Mouse (Mus musculus): ENCODE measurements around the gene Cygb. TPM values are rescaled to one million over a fixed set of nuclear protein-coding genes. Genes with fewer than 3 reads are reported as not detected.

Gene Cygb
- total RNA-seq, 2 experiments from 2014 or later = not detected

DNA sequence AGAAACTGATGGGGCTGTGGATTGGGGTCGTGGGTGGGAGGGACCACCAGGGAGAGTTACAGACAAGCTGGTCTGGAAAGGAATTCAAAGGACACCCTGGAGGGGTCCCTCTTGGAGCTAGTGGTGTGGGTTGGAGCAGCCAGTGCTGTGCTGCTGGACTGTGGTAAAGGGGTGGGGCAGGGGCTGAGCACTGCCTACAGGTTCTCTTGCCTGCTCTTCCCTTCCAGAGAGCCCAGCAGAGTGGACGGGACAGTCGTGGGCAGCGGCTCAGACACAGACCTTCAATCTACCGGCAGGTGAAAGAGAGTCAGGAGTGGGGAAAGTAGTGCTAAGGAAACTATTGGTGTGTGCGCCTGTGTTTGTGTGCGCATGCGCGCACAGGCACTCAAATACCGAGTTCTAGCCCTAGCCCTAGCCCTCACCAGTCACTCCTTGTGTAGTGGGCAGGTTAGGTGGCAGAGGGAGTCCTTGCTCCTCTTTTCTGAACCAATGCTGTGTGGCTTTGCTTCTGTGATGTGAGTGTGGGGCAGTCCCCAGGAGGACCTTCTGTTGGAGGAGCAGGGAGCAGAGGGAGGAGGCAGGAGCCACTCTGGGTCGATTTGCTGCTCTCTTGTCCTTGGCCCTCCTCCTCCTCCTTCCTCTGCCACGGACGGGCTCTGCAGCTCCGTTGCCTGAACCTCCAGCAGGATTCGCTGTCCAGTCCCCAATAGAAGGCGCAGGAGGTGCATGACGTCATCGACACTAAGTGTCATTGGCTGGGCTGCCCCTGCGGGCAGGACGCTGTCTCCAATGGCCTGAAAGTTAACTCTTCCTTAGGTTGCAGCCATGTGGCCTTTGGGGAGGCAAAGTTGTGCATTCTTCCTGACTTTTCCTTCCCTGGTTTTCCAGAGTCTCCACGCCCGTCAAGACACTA, 3.5 kb upstream of the Cygb start:
- peak; percentile 91 for ATAC-seq (replicated peaks; ENCODE audit: poor library complexity)

DNA sequence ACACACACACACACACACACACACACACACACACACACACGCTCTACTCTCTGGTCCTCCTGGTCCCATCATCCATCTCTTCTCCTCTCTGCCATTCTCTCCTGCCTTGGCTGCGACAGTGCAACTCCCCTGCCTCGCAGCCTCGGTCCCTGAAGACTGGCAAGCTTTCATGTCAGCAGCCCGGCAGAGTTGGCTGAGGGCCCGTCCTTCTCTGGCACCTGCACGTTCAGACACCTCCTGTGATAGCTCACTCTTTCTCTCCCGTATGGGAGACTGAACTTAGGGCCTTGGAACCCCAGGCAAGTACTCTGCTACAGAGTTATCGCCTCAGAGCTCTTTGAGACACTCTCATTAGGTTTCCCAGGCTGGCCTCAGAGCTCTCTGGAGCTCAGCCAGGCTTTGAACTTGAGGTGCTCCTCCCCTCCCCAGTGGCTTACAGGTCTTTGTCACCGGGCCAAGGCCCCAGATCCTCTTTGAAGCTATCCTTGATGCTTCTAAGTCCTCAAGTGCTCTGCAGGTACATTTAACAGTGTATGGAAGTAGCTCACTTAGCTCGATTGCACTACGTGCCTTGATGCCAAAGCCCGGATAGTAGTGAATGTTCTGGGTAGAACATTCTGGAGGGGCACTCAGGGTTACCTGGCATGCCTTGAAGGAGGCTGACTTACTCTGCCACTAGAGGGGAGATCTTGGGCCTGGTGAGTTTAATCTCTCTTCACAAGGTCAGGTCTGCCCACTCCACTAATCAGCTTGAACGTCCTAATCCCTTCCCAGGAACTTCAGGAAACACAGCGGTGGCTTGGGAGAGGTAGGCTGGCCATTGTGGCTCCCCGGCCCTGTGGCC, 2.5 kb upstream of the Cygb start:
- no peak for ATAC-seq (replicated peaks; ENCODE audit: poor library complexity)

DNA sequence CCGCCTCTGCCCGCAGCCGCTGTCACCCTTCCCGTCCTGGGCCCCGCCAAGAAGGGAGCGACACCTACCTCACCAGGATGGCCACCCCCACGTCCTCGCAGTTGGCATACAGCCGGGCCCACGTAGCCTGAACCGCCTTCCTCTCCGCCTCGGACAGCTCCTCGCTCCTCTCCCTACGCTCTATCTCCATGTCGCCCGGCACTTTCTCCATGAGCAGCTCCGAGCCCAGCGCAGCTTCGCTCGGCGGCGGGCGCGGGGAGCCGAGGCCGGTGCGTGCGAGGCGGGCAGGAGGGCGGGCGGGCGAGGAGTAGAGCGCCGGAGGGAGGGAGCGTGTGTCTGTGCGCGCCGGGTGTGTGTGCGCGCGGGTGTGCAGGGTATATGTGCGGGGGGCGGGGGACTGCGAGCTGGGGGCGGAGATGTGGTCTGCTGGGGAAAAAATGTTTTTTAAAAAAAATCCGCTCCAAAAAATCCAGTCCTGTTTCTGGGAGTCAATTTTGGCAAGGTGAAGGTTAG, 348 bp downstream of the Cygb start:
- no peak for ATAC-seq (replicated peaks; ENCODE audit: poor library complexity)

DNA sequence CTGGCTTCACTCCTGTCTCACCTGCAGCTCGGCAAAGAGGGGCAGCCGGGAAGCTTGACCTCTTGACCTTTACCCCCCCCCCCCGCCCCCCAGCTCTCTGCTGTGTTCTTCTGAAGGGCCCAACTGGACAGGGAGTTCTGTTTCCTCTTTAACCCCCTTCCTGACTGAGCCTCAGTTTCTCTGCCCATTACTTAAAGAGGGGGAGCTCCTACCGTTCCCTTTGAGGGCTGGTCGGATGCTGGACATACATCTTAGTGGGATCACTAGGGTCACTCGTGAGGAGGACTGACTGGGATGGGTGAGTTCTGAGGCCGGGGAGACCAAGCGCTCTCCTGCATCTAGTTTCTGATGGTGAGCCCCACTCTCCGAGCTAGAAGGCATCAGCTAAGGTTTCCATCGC, 879 bp downstream of the Cygb start, which contains the start of gene Prcd:
Gene Prcd (plus strand): TSS at position 301 of the 400 bp plus-strand sequence.
- no peak for ATAC-seq (replicated peaks; ENCODE audit: poor library complexity)

DNA sequence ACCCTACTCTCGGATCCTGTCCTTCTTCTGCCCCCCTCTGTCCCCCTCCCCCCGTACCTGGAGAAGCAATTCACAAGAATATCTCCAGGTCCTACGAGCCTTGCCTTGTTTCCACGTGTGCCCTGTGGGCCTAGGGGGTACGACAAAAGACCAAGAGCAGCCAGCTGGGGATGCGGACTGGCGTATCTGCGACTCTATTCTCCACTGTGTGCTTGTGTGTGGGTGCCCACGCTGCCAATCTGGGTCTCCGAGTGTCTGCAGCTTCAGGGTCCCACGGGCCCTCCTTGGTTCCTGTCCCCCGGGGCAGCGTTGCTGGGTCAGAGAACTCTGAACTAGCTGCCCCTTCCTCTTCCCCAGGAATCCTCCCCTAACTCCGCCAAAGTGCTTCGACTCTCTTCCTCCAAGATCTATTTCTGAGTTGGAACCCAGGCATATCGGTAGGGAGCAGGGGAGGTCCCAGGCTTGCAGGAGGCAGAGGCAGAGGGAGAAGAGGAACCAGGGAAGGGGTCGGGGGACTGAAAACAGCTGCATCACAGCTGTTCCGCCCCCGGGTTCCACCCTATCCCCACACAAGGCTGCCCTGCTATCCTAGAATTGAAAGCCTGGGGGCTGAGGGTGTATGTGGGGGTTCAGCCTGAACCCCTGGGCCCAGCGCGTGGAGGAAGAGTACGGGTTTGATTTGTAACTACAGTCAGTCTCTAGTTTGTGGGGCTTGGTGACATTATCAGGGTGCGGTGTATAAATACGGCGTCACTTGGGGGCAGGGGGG, 1.6 kb downstream of the Cygb start:
- no peak for ATAC-seq (replicated peaks; ENCODE audit: poor library complexity)

DNA sequence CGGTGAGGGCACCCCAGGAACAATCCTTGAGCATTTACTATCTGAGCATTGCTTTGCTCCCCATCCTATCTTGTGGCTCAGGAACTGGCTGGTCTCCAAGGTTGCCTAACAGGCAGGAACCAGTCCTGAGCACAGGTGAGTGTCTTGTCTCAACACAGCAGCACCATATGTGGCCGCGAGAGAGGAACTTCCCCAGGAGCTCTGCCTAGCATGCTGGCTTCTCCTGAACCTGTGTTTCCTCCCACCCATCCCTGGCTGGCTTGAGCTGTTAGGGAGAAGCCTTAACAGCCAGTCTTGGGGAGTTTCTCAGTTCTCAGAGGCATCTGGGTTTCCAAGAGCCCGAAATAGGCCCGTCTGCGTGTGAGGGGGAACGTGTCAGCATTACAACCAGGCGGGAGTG, 2.8 kb downstream of the Cygb start:
- no peak for ATAC-seq (replicated peaks; ENCODE audit: poor library complexity)

DNA sequence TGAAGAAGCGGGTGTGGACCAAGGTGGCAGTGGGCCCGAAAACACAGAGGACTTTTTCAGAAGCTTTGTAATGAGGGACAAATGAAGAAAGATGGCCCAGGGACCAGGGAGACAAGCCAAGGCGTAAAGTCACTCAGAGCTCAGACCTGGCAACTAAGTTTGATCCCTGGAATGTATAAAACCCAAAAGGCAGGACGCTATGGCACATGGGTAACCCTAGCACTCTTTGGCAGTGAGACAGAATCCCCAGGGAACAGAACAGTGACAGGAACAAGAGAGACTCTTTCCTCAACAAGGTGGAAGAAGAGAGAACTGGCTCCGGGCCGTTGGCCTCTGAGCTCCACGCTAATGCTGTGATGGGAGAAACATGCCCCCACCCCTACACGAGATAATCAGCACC, 3.3 kb downstream of the Cygb start:
- ATAC-seq (replicated peaks; ENCODE audit: poor library complexity) = no peak

DNA sequence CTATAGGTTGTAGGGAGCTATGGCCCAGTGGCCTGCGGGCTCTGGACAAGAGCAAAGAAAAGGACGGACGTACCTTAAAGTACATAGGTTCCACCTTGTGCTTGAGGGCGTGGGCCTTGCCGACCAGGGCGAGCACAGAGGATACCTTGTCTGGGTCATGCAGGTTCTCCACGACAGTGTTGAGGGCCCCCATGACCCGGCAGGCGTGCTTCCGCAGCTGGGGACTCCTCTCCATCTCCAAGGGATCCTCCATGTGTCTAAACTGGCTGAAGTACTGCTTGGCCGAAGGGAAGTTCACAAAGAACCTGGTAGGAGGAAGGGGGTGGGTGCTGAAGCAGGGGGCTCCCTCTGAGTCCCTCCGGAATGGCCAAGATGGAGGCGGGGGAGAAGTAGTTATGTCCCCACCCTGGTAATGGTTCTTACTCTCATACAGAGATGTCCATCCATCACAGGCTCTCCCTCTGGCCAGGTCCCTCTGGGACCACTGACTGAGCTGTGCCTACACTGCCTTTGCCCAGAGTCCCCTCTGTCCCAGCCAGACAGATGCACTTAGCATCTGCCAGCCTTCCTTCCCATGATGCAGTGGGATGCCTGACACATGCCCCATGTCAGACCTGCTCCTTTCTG, 4.3 kb downstream of the Cygb start:
- ATAC-seq (replicated peaks; ENCODE audit: poor library complexity) = no peak

DNA sequence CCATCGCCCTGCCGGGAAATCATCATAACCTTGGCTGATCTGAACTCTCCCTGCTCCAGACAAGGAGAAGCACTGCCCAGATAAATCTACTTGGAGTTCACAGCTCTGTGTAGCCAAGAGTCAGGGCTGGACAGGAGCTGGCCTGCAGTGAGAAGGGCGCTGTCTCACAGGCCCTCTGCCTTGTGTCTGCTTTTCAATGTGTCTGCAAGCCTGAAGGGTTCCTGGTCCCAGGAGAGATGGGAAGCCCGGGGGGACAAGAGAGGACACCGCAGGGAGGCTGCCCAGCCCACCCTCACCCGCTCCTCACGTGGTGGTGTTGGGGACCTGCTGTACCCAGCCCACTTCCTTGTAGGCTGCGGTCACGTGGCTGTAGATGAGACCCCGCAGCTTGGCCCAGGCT, 5.1 kb downstream of the Cygb start:
- ATAC-seq (replicated peaks; ENCODE audit: poor library complexity) = no peak

DNA sequence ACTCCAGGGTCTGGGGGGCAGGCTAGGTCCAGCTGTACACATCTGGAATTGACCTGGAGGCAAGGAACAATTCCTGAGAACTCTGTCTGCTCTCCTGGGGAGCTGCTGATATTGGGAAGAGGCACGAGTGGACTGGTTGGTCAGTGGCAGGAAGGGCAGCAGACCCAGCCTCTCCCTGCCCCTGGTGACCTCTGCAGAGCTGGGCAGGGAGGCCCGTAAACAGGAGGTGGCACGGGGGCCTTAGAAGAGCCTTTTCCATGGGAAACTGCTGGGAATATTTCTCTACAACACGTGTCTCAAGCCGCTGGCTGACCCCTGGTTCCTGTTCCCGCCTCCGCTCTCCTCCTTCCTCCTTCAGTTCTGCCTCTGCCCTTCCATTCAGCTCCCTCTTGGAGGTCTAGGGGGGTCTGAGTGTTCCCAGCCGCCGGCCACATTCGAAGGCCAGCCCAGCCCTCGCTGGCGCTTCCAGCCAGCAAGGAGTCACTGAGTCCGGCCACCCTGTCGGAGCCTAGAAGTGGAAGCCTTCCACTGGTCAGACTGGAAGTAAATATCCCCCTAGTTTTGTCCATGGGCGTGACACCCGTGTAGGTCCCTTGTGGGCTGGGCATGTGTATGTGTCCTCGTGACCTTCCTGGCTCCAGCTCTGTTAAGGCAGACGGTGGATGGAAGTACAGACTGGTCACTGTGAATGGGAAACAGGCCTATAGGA, 5.7 kb downstream of the Cygb start:
- ATAC-seq (replicated peaks; ENCODE audit: poor library complexity) = no peak

DNA sequence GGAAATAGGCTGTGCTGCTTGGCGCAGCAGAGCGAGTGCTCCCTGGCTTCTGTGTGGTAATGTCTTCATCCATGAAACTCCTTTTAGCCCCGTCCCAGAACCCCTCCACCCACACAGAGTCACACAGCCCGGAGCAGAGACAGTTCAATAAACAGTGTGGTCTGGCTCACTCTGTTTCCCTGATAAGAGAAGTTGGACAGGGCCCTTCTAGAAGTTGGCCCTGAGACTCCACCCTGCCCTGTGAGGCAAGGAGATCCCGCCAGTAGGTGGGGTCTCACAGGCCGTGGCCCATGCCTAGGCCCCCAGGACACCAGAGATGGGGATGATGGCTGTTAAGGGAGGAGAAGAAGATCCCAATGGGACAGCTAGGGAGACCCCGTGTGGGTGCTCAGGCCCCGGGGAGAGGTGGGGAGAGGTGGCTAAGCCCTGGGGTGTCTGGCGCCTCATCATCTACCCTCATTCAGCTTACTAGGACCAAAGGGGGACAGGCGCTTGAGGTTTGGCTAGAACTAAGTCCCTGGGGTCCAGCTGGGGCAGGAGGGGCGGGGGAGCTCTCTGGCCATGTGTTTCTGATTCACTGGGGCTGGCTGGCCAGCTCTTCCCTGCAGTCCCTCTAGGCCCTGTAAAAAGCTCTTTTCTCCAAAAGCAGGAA, 6.6 kb downstream of the Cygb start:
- ATAC-seq (replicated peaks; ENCODE audit: poor library complexity) = peak; percentile 65

DNA sequence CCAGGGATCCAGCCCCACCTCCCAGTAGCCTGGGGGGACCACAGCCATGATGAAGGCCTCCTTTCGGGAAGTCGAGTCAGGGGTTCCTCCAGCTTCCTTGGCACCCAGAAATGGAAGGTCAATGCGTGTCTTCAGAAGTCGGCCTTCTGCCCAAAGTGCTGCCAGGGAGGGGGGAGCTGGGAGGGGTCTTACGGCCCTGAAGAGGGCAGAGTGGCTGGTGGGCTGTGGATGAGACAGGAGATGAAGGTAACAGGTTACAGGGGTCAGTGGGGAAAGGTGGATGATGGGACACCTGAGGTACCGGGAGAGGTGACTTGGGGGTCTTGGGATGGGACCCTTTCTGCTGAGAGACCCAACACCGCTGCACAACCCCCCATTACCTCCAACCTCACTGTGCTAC, 7.3 kb downstream of the Cygb start:
- ATAC-seq (replicated peaks; ENCODE audit: poor library complexity) = no peak

DNA sequence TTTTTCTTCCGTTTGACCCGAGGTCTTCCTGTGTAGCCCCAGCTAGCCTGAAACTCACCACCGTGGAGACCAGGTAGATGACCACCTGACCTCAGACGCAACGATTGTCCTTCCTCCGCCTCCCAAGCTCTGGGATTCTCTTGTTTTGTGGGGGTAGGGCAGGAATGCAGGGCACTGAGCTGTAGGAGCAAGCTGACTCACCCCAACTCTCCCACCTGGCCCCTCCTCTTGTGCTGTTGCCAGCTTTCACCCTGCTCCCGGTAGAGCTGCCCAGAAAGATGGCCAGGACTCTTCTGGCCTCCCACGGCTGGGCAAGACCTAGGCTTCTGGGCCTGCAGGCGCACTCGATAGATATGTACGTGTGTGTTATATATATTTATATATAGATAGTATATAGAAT, 8.0 kb downstream of the Cygb start:
- ATAC-seq (replicated peaks; ENCODE audit: poor library complexity) = no peak

DNA sequence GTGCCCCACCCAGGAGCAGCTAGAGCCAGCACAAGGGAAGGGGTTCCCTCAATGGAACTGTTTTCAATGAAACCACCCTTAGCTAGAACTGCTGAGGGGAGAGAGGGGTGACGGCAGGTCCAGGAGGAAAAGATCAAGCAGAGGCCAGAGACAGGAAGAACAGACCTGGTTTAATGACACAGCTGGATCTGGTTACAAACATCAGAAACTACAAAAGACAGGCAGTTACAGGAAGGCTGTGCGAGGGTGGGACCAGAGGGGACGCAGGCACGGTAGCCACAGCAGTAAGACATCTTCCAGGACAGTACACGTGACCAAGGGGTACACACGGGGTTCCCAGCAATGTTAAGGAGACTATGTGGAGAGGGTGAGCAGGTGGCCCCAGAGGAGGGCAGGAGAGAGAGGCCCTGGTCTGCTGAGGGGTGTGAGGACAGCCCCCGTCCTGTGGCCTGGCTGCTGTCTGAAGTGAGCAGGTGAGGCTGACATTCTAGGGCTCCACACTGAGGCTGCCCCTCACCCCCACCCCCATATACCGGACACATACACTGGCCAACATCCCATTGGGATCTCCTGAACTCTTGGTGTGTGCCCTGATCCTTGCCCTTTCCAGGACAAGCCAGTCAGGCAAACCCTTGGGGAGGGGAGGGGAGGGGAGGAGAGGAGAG, 8.5 kb downstream of the Cygb start:
- ATAC-seq (replicated peaks; ENCODE audit: poor library complexity) = no peak

DNA sequence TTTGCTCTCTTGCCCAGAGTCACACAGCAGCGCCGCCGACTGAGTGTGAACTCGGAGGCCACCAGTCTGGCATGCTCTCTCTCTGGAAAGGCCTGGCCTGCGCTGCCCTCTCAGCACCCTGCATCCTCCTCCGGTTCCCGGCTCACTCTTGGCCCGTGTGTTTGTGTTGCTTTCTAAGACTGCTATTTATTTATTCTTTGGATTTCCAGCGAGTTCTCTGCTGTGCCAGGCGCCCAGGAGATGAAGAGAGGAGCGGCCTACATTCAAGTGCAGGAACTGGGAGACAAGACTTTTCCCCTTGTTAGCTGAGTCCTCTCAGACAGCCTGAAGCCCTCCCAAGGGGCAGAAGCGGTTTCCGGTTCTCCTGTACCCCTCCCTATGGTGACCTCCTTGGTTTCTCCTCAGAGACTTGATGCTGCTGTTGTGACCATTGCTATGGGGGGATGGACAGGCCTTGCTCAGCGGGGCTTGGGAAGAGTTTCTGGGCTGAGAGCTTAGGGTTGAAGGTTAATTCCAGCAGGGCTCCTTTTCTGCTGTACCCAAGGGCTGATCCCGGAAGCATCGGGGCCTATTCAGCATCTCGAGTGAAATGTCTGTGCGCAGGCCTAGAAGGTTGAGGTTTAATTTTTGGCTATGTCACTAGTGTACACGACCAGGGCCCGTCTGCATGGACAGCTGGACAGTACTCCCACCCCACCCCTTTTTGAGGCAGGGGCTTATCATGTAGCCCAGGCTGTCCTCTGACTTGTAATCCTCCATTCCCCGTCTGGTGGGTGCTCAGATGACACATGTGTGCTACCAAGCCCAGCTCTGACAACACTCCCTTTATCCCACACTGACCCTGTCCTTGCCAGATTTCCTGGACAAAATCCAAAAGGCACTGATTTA, 9.6 kb downstream of the Cygb start:
- no peak for ATAC-seq (replicated peaks; ENCODE audit: poor library complexity)

DNA sequence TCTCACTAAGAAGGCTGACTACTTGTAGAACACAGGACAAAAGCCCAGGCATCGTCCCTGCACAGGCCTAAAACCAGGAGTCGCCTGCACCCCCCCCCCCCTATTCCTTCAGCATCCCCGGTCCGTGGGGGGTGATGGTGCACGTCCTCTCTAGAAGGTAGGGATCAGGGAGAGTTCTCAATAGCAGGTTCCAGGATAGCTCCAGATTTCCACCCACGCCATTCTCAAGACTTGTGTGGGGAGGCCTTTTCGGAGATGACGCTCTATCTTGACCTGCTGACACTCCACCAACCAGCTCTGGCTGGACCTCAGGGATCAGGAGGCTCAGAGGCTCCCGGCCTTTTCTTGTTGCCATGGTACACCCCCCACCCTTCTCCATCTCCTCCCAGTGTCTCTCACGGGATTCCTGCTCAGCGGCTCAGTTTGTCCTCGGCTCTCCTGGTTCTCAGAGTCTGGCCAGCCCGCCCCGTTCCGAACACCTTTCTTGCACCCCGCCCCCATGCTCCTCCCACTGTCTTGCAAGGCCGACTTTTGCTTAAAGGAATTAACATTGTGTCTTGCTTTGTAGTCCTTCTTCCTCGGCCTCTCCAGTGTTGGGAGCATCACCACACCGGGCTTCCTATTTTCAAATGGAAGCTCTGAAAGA, 10.4 kb downstream of the Cygb start:
- ATAC-seq (replicated peaks; ENCODE audit: poor library complexity) = no peak

Data from megakaryocyte progenitor cell, adult 5-6 weeks (primary cell).